Mouse (Mus musculus) ES-Bruce4 (cell line): ENCODE results near the gene Slc10a7. TPM values are rescaled to one million over a fixed set of nuclear protein-coding genes. Genes with fewer than 3 reads are reported as not detected.
"Not testable (repeated sequence)": the region's sequence is repeated elsewhere in the genome, so short reads cannot be mapped to it uniquely, and the experiment has no call there.

Experiments
- H3K27ac ChIP-seq: 2 replicates; pipeline ENCODE4 v1.5.1; 2012; ENCODE audit warnings: low read length, inconsistent platforms; ENCODE audit not compliant: insufficient read depth
- H3K27me3 ChIP-seq: 2 replicates; pipeline ENCODE4 v1.6.1; 2012; ENCODE audit warnings: mild to moderate bottlenecking, low read length, inconsistent platforms; ENCODE audit not compliant: control insufficient read depth, poor library complexity, insufficient read depth, severe bottlenecking
- H3K36me3 ChIP-seq: 2 replicates; pipeline ENCODE4 v1.6.1; 2012; ENCODE audit warnings: inconsistent platforms, mild to moderate bottlenecking, low read length, moderate library complexity; ENCODE audit not compliant: control insufficient read depth, poor library complexity, insufficient read depth, severe bottlenecking
- H3K4me1 ChIP-seq: one replicate; pipeline ENCODE4 v1.8.1; 2011; ENCODE audit warnings: low read length; ENCODE audit not compliant: control insufficient read depth, insufficient read depth
- H3K4me3 ChIP-seq: 2 replicates; pipeline ENCODE4 v1.5.1; 2011; ENCODE audit warnings: low read depth, mild to moderate bottlenecking, low read length
- H3K9ac ChIP-seq: 2 replicates; pipeline ENCODE4 v1.6.1; 2012; ENCODE audit warnings: low read depth, mild to moderate bottlenecking, inconsistent platforms; ENCODE audit not compliant: poor library complexity, severe bottlenecking
- H3K9me3 ChIP-seq: replicated peaks from 2 replicates; pipeline ENCODE4 v1.6.1; 2012; ENCODE audit warnings: mild to moderate bottlenecking, low read length, inconsistent platforms; ENCODE audit not compliant: control insufficient read depth, poor library complexity, insufficient read depth, severe bottlenecking
- CTCF ChIP-seq: IDR thresholded peaks from one replicate; pipeline ENCODE4 v1.8.1; 2011; ENCODE audit warnings: low read depth, low read length
- EP300 ChIP-seq: IDR thresholded peaks from 2 replicates; pipeline ENCODE4 v1.6.1; 2011; ENCODE audit warnings: low read depth, low read length; ENCODE audit not compliant: insufficient read depth
- POLR2A ChIP-seq: IDR thresholded peaks from one replicate; pipeline ENCODE4 v1.8.1; 2011; ENCODE audit warnings: low read length; ENCODE audit not compliant: insufficient read depth
- polyA plus RNA-seq: library from polyadenylated mRNA; stranded (reverse); fragments of >200 nt; gene quantifications from 2 replicates; pipeline ENCODE4 v1.2.4, GENCODE M21; 2011; ENCODE audit warnings: low read depth; ENCODE audit not compliant: missing spikeins, insufficient read depth, insufficient read length

Slc10a7 gene
- polyA plus RNA-seq, 1 experiment: 19.1 TPM

- no peaks in the 10 kb centered on the region for H3K36me3 ChIP-seq
- no peaks in the 10 kb centered on the region for H3K9me3 ChIP-seq
- no peaks in the 10 kb centered on the region for H3K27me3 ChIP-seq
- H3K4me3 ChIP-seq: no peak overlapping the region
- no peak overlapping the region for H3K9ac ChIP-seq
- TF ChIP-seq EP300 (no peak), CTCF (no peak), POLR2A (no peak)
- H3K27ac ChIP-seq: no peak overlapping the region
- H3K4me1 ChIP-seq: peaks cover 2% of the 10 kb centered on the region
Observed at GRCm38 (mm10) chr8:78709948-78710644, 200.9 kb downstream of the Slc10a7 start.

GRCm38 (mm10) chr8:78710961-78711360 lies 201.8 kb downstream of the Slc10a7 start:
- Histone ChIP-seq H3K36me3 (no peaks in the 10 kb centered on the region), H3K27ac (no peak overlapping the region), H3K27me3 (no peaks in the 10 kb centered on the region), H3K4me1 (peaks cover 2% of the 10 kb centered on the region), H3K9ac (no peak overlapping the region), H3K4me3 (no peak overlapping the region), H3K9me3 (no peaks in the 10 kb centered on the region)
- TF ChIP-seq CTCF (no peak), POLR2A (no peak), EP300 (no peak)

GRCm38 (mm10) chr8:78714880-78715279 lies 205.7 kb downstream of the Slc10a7 start:
- Histone ChIP-seq H3K36me3 (no peaks in the 10 kb centered on the region), H3K27me3 (no peaks in the 10 kb centered on the region), H3K27ac (no peak overlapping the region), H3K4me3 (no peak overlapping the region), H3K9ac (no peak overlapping the region), H3K9me3 (no peaks in the 10 kb centered on the region), H3K4me1 (peaks cover 2% of the 10 kb centered on the region)
- TF ChIP-seq EP300 (no peak), POLR2A (no peak), CTCF (no peak)

- Histone ChIP-seq H3K36me3 (no peaks in the 10 kb centered on the region), H3K9me3 (no peaks in the 10 kb centered on the region), H3K27ac (no peak overlapping the region), H3K9ac (no peak overlapping the region), H3K4me1 (peaks cover 7% of the 10 kb centered on the region), H3K27me3 (no peaks in the 10 kb centered on the region), H3K4me3 (no peak overlapping the region)
- no peak for TF ChIP-seq CTCF
- TF ChIP-seq POLR2A: no peak
- no peak for TF ChIP-seq EP300
Observed at GRCm38 (mm10) chr8:78716546-78716945, 207.4 kb downstream of the Slc10a7 start.

- not testable (repeated sequence) for H3K27ac ChIP-seq, H3K4me1 ChIP-seq, H3K36me3 ChIP-seq, H3K9me3 ChIP-seq, H3K27me3 ChIP-seq, H3K9ac ChIP-seq, H3K4me3 ChIP-seq
Observed at GRCm38 (mm10) chr8:78717191-78717590, 208.0 kb downstream of the Slc10a7 start.

- Histone ChIP-seq H3K27ac (peak overlapping the region; percentile 84), H3K27me3 (no peaks in the 10 kb centered on the region), H3K9ac (no peak overlapping the region), H3K36me3 (no peaks in the 10 kb centered on the region), H3K9me3 (no peaks in the 10 kb centered on the region), H3K4me3 (no peak overlapping the region), H3K4me1 (peaks cover 8% of the 10 kb centered on the region)
- peak; percentile 71 for TF ChIP-seq CTCF
- no peak for TF ChIP-seq POLR2A
- TF ChIP-seq EP300: no peak
Observed at GRCm38 (mm10) chr8:78719279-78720040, 210.3 kb downstream of the Slc10a7 start.
